Mouse (Mus musculus): Measurements from ENCODE around the gene Omd. TPM values are rescaled to one million over a fixed set of nuclear protein-coding genes. Genes with fewer than 3 reads are reported as not detected.
"Not testable (repeated sequence)": the region's sequence is repeated elsewhere in the genome, so short reads cannot be mapped to it uniquely, and the experiment has no call there.

Omd gene
- polyA plus RNA-seq, 1 experiment from 2014 or later = 2.0 TPM

- Histone ChIP-seq H3K36me3 (ENCODE audit: control insufficient read depth, insufficient read depth, low read length) (no peaks in the 10 kb centered on the region), H3K27me3 (ENCODE audit: control insufficient read depth, insufficient read depth, low read depth, low read length) (no peaks in the 10 kb centered on the region), H3K4me3 (ENCODE audit: low read length) (no peak overlapping the region), H3K9ac (ENCODE audit: low read length) (no peak overlapping the region), H3K9me3 (ENCODE audit: control insufficient read depth, low read length) (no peaks in the 10 kb centered on the region), H3K27ac (ENCODE audit: low read length) (no peak overlapping the region), H3K4me2 (ENCODE audit: low read depth, low read length) (no peak overlapping the region), H3K4me1 (replicated peaks; ENCODE audit: control insufficient read depth, insufficient read depth, low read length) (no peaks in the 10 kb centered on the region; the same call in 1 of the 2 replicates)
- ATAC-seq (ENCODE audit: low read depth) = no peak
- WGBS = 94% methylated on average over 6 of the region's 6 CpGs
Measured at GRCm38 (mm10) chr13:49586062-49586461, 3.8 kb downstream of the Omd start.

GRCm38 (mm10) chr13:49602541-49602940 lies 20.3 kb downstream of the Omd start:
- not testable (repeated sequence) for H3K9me3 ChIP-seq (ENCODE audit: control insufficient read depth, low read length); H3K4me2 ChIP-seq (ENCODE audit: low read depth, low read length); ATAC-seq (ENCODE audit: low read depth); H3K27ac ChIP-seq (ENCODE audit: low read length); H3K4me1 ChIP-seq (replicated peaks; ENCODE audit: control insufficient read depth, insufficient read depth, low read length); H3K36me3 ChIP-seq (ENCODE audit: control insufficient read depth, insufficient read depth, low read length); H3K9ac ChIP-seq (ENCODE audit: low read length); H3K4me3 ChIP-seq (ENCODE audit: low read length); H3K27me3 ChIP-seq (ENCODE audit: control insufficient read depth, insufficient read depth, low read depth, low read length)
- 76% methylated on average over 2 of the region's 2 CpGs for WGBS

- Histone ChIP-seq H3K36me3 (ENCODE audit: control insufficient read depth, insufficient read depth, low read length) (no peaks in the 10 kb centered on the region), H3K4me2 (ENCODE audit: low read depth, low read length) (no peak overlapping the region), H3K27ac (ENCODE audit: low read length) (no peak overlapping the region), H3K4me1 (replicated peaks; ENCODE audit: control insufficient read depth, insufficient read depth, low read length) (no peaks in the 10 kb centered on the region), H3K9ac (ENCODE audit: low read length) (no peak overlapping the region), H3K27me3 (ENCODE audit: control insufficient read depth, insufficient read depth, low read depth, low read length) (no peaks in the 10 kb centered on the region), H3K4me3 (ENCODE audit: low read length) (no peak overlapping the region), H3K9me3 (ENCODE audit: control insufficient read depth, low read length) (no peaks in the 10 kb centered on the region)
- ATAC-seq (ENCODE audit: low read depth) = no peak
Measured at GRCm38 (mm10) chr13:49603603-49604002, 21.3 kb downstream of the Omd start.

GRCm38 (mm10) chr13:49607714-49608113 lies 25.5 kb downstream of the Omd start, which contains the start of gene Ogn:
TSS of gene Ogn (plus strand) at chr13:49608046.
- H3K9me3 ChIP-seq (ENCODE audit: control insufficient read depth, low read length) = no peaks in the 10 kb centered on the region
- H3K4me2 ChIP-seq (ENCODE audit: low read depth, low read length) = peak within 1 kb of the TSS; percentile 40
- H3K4me1 ChIP-seq (replicated peaks; ENCODE audit: control insufficient read depth, insufficient read depth, low read length) = no peaks in the 10 kb centered on the region
- peak within 1 kb of the TSS; percentile 76 for H3K27ac ChIP-seq (ENCODE audit: low read length)
- peak; percentile 94 for ATAC-seq (ENCODE audit: low read depth)
- peak within 1 kb of the TSS; percentile 50; the same call in 1 of the 2 replicates for H3K9ac ChIP-seq (ENCODE audit: low read length)
- H3K4me3 ChIP-seq (ENCODE audit: low read length) = peak within 1 kb of the TSS; percentile 40
- no peaks in the 10 kb centered on the region for H3K27me3 ChIP-seq (ENCODE audit: control insufficient read depth, insufficient read depth, low read depth, low read length)
- WGBS = 33% methylated on average over 4 of the region's 4 CpGs
- no peaks in the 10 kb centered on the region for H3K36me3 ChIP-seq (ENCODE audit: control insufficient read depth, insufficient read depth, low read length)

- Histone ChIP-seq H3K36me3 (ENCODE audit: control insufficient read depth, insufficient read depth, low read length) (no peaks in the 10 kb centered on the region), H3K27me3 (ENCODE audit: control insufficient read depth, insufficient read depth, low read depth, low read length) (no peaks in the 10 kb centered on the region), H3K27ac (ENCODE audit: low read length) (peak overlapping the region; percentile 76), H3K4me3 (ENCODE audit: low read length) (peak overlapping the region; percentile 40), H3K4me2 (ENCODE audit: low read depth, low read length) (peak overlapping the region; percentile 40), H3K9ac (ENCODE audit: low read length) (peak overlapping the region; percentile 50; the same call in 1 of the 2 replicates), H3K9me3 (ENCODE audit: control insufficient read depth, low read length) (no peaks in the 10 kb centered on the region), H3K4me1 (replicated peaks; ENCODE audit: control insufficient read depth, insufficient read depth, low read length) (no peaks in the 10 kb centered on the region)
- 0 out of 2 replicates have a peak, but pooled peaks have one; percentile 30 for ATAC-seq (ENCODE audit: low read depth)
- 46% methylated on average over 4 of the region's 4 CpGs for WGBS
Measured at GRCm38 (mm10) chr13:49608589-49609322, 26.5 kb downstream of the Omd start.

GRCm38 (mm10) chr13:49617021-49617420 lies 34.8 kb downstream of the Omd start:
- Histone ChIP-seq H3K4me3 (ENCODE audit: low read length) (no peak overlapping the region), H3K27me3 (ENCODE audit: control insufficient read depth, insufficient read depth, low read depth, low read length) (no peaks in the 10 kb centered on the region), H3K27ac (ENCODE audit: low read length) (no peak overlapping the region), H3K9me3 (ENCODE audit: control insufficient read depth, low read length) (no peaks in the 10 kb centered on the region), H3K9ac (ENCODE audit: low read length) (no peak overlapping the region), H3K4me1 (replicated peaks; ENCODE audit: control insufficient read depth, insufficient read depth, low read length) (no peaks in the 10 kb centered on the region), H3K36me3 (ENCODE audit: control insufficient read depth, insufficient read depth, low read length) (no peaks in the 10 kb centered on the region), H3K4me2 (ENCODE audit: low read depth, low read length) (no peak overlapping the region)
- ATAC-seq (ENCODE audit: low read depth) = no peak
- WGBS = 78% methylated on average over 3 of the region's 3 CpGs

- Histone ChIP-seq H3K36me3 (ENCODE audit: control insufficient read depth, insufficient read depth, low read length) (no peaks in the 10 kb centered on the region), H3K9ac (ENCODE audit: low read length) (no peak overlapping the region), H3K4me1 (replicated peaks; ENCODE audit: control insufficient read depth, insufficient read depth, low read length) (0 out of 2 replicates have a peak, but pooled peaks cover 2% of the 10 kb centered on the region), H3K27me3 (ENCODE audit: control insufficient read depth, insufficient read depth, low read depth, low read length) (no peaks in the 10 kb centered on the region), H3K4me2 (ENCODE audit: low read depth, low read length) (no peak overlapping the region), H3K27ac (ENCODE audit: low read length) (no peak overlapping the region), H3K9me3 (ENCODE audit: control insufficient read depth, low read length) (no peaks in the 10 kb centered on the region), H3K4me3 (ENCODE audit: low read length) (no peak overlapping the region)
- ATAC-seq (ENCODE audit: low read depth) = no peak
Measured at GRCm38 (mm10) chr13:49618365-49618764, 36.1 kb downstream of the Omd start.

- no peak overlapping the region for H3K27ac ChIP-seq (ENCODE audit: low read length)
- no peaks in the 10 kb centered on the region for H3K9me3 ChIP-seq (ENCODE audit: control insufficient read depth, low read length)
- no peak overlapping the region for H3K4me2 ChIP-seq (ENCODE audit: low read depth, low read length)
- H3K4me1 ChIP-seq (replicated peaks; ENCODE audit: control insufficient read depth, insufficient read depth, low read length) = 0 out of 2 replicates have a peak, but pooled peaks cover 2% of the 10 kb centered on the region
- H3K27me3 ChIP-seq (ENCODE audit: control insufficient read depth, insufficient read depth, low read depth, low read length) = no peaks in the 10 kb centered on the region
- H3K9ac ChIP-seq (ENCODE audit: low read length) = no peak overlapping the region
- ATAC-seq (ENCODE audit: low read depth) = peak; percentile 57; the same call in 1 of the 2 replicates
- no peaks in the 10 kb centered on the region for H3K36me3 ChIP-seq (ENCODE audit: control insufficient read depth, insufficient read depth, low read length)
- no peak overlapping the region for H3K4me3 ChIP-seq (ENCODE audit: low read length)
- WGBS = 24% methylated on average over 1 of the region's 1 CpGs
Measured at GRCm38 (mm10) chr13:49623216-49623615, 41.0 kb downstream of the Omd start.

- ATAC-seq (ENCODE audit: low read depth) = no peak
- no peaks in the 10 kb centered on the region for H3K36me3 ChIP-seq (ENCODE audit: control insufficient read depth, insufficient read depth, low read length)
- H3K27ac ChIP-seq (ENCODE audit: low read length) = no peak overlapping the region
- H3K4me2 ChIP-seq (ENCODE audit: low read depth, low read length) = no peak overlapping the region
- H3K4me3 ChIP-seq (ENCODE audit: low read length) = no peak overlapping the region
- no peak overlapping the region for H3K9ac ChIP-seq (ENCODE audit: low read length)
- H3K27me3 ChIP-seq (ENCODE audit: control insufficient read depth, insufficient read depth, low read depth, low read length) = no peaks in the 10 kb centered on the region
- H3K9me3 ChIP-seq (ENCODE audit: control insufficient read depth, low read length) = no peaks in the 10 kb centered on the region
- 0 out of 2 replicates have a peak, but pooled peaks cover 1% of the 10 kb centered on the region for H3K4me1 ChIP-seq (replicated peaks; ENCODE audit: control insufficient read depth, insufficient read depth, low read length)
Measured at GRCm38 (mm10) chr13:49628167-49628566, 45.9 kb downstream of the Omd start.
